In genomic region chr2:94290483-94290882, GRCm38 (mm10) we compare ENCODE assay signal across 8 mouse cellular contexts.
DNase-seq lines count a peak whose midpoint lies in the region; ATAC-seq and TF ChIP-seq lines count a peak whose summit lies in the region.
"Had no signal": no experiment of that assay in that cellular context is flagged by ENCODE, and none has a peak within 500 bp of the region (broad histone marks: within the 10 kb centered on the region; RNA-seq: fewer than 3 reads in every experiment).

No protein-coding gene starts in this region.

- peak; percentile 97 for TF ChIP-seq CTCF in hindbrain, postnatal 0 days (IDR thresholded peaks at IDR 0.05; ENCODE audit: low read depth)

- no peaks in the 10 kb centered on the region for H3K9me3 ChIP-seq in hindbrain, postnatal 0 days (ENCODE audit: low read length)
- H3K9me3 ChIP-seq: megakaryocyte, embryonic 14.5 days had no signal

- WGBS in hindbrain, postnatal 0 days, result under 1% methylated on average over 5 of the region's 5 CpGs

- peak; percentile 77 for ATAC-seq in hindbrain, postnatal 0 days

- H3K36me3 ChIP-seq in hindbrain, postnatal 0 days (ENCODE audit: insufficient read depth, low read length), result no peaks in the 10 kb centered on the region

- H3K4me3 ChIP-seq in hindbrain, postnatal 0 days (ENCODE audit: low read length), result no peak overlapping the region
- H3K4me3 ChIP-seq: megakaryocyte, embryonic 14.5 days had no signal

- H3K4me2 ChIP-seq in hindbrain, postnatal 0 days (ENCODE audit: low read depth, low read length), result no peak overlapping the region

- H3K27ac ChIP-seq in hindbrain, postnatal 0 days, result no peak overlapping the region

- no peaks in the 10 kb centered on the region for H3K27me3 ChIP-seq in hindbrain, postnatal 0 days (ENCODE audit: insufficient read depth, low read length)

- 0 out of 2 replicates have a peak, but pooled peaks cover 13% of the 10 kb centered on the region for H3K4me1 ChIP-seq in hindbrain, postnatal 0 days (ENCODE audit: insufficient read depth, low read length)

- DNase-seq in ZHBTc4 (ENCODE audit: low read depth, low spot score), result peak; percentile 74
- DNase-seq in cerebellum, adult 9-11 months, result peak; percentile 87
- DNase-seq in frontal cortex, postnatal 14 days (ENCODE audit: low spot score in 2 of 2), result peak; percentile 67 to 69
- peak; percentile 90 for DNase-seq in hindbrain, postnatal 0 days (ENCODE audit: low spot score)
- DNase-seq in layer of hippocampus, postnatal 36 days, result peak; percentile 69 to 74
- peak; percentile 84 for DNase-seq in mesoderm, embryonic 11.5 days (ENCODE audit: low read depth, low spot score)
- DNase-seq in right cerebral cortex, postnatal 25 days, result peak; percentile 78

- no peak overlapping the region for H3K9ac ChIP-seq in hindbrain, postnatal 0 days (replicated peaks; ENCODE audit: low read length)
